Mouse (Mus musculus): ENCODE results near the gene Erv3. TPM values are rescaled to one million over a fixed set of nuclear protein-coding genes. Genes with fewer than 3 reads are reported as not detected.

The Erv3 gene
- polyA plus RNA-seq, 1 experiment from 2014 or later: not detected

- Histone ChIP-seq H3K9ac (ENCODE audit: low read depth, low read length) (no peak overlapping the region), H3K4me3 (replicated peaks; ENCODE audit: low read depth, low read length) (no peak overlapping the region), H3K4me1 (replicated peaks; ENCODE audit: insufficient read depth, low read length) (no peaks in the 10 kb centered on the region), H3K36me3 (ENCODE audit: insufficient read depth, low read length) (no peaks in the 10 kb centered on the region), H3K9me3 (replicated peaks; ENCODE audit: low read length) (no peaks in the 10 kb centered on the region), H3K27ac (no peak overlapping the region), H3K4me2 (ENCODE audit: low read length) (no peak overlapping the region), H3K27me3 (ENCODE audit: insufficient read depth, low read length) (no peaks in the 10 kb centered on the region)
- peak; percentile 73 for TF ChIP-seq CTCF (IDR thresholded peaks at IDR 0.05; ENCODE audit: low read depth)
- ATAC-seq (replicated peaks; ENCODE audit: low FRiP score, low read depth): no peak; the same call in 1 of the 2 replicates
- WGBS: 35% methylated on average over 6 of the region's 6 CpGs
- DNase-seq (ENCODE audit: low spot score): peak; percentile 84
These were observed 38.4 kb downstream of the Erv3 start for GRCm38 (mm10) chr2:131820932-131821707.

- no peaks in the 10 kb centered on the region for H3K9me3 ChIP-seq (replicated peaks; ENCODE audit: low read length)
- peak; percentile 96 for TF ChIP-seq CTCF (IDR thresholded peaks at IDR 0.05; ENCODE audit: low read depth)
- ATAC-seq (replicated peaks; ENCODE audit: low FRiP score, low read depth) (0 out of 2 replicates have a peak, but pooled peaks have one; percentile 26), DNase-seq (ENCODE audit: low spot score) (peak; percentile 82)
- no peak overlapping the region for H3K9ac ChIP-seq (ENCODE audit: low read depth, low read length)
- H3K4me2 ChIP-seq (ENCODE audit: low read length): peak overlapping the region; percentile 46
- no peaks in the 10 kb centered on the region for H3K36me3 ChIP-seq (ENCODE audit: insufficient read depth, low read length)
- no peaks in the 10 kb centered on the region for H3K4me1 ChIP-seq (replicated peaks; ENCODE audit: insufficient read depth, low read length)
- WGBS: 20% methylated on average over 14 of the region's 14 CpGs
- no peak overlapping the region for H3K4me3 ChIP-seq (replicated peaks; ENCODE audit: low read depth, low read length)
- no peak overlapping the region for H3K27ac ChIP-seq
- no peaks in the 10 kb centered on the region for H3K27me3 ChIP-seq (ENCODE audit: insufficient read depth, low read length)
These were observed 39.4 kb downstream of the Erv3 start for GRCm38 (mm10) chr2:131820088-131820675.

- no peaks in the 10 kb centered on the region for H3K36me3 ChIP-seq (ENCODE audit: insufficient read depth, low read length)
- H3K4me2 ChIP-seq (ENCODE audit: low read length): no peak overlapping the region
- no peak for DNase-seq (ENCODE audit: low spot score)
- ATAC-seq (replicated peaks; ENCODE audit: low FRiP score, low read depth): no peak
- H3K4me1 ChIP-seq (replicated peaks; ENCODE audit: insufficient read depth, low read length): no peaks in the 10 kb centered on the region
- 0 out of 2 replicates have a peak, but pooled peaks cover 5% of the 10 kb centered on the region for H3K27me3 ChIP-seq (ENCODE audit: insufficient read depth, low read length)
- no peak overlapping the region for H3K4me3 ChIP-seq (replicated peaks; ENCODE audit: low read depth, low read length)
- H3K27ac ChIP-seq: no peak overlapping the region
- H3K9me3 ChIP-seq (replicated peaks; ENCODE audit: low read length): no peaks in the 10 kb centered on the region
- 82% methylated on average over 10 of the region's 10 CpGs for whole genome bisulfite sequencing
- no peak for TF ChIP-seq CTCF (IDR thresholded peaks at IDR 0.05; ENCODE audit: low read depth)
- H3K9ac ChIP-seq (ENCODE audit: low read depth, low read length): no peak overlapping the region
These were observed 45.2 kb downstream of the Erv3 start for GRCm38 (mm10) chr2:131814327-131814726.

GRCm38 (mm10) chr2:131813437-131813836 is 46.1 kb downstream of the Erv3 start:
- Histone ChIP-seq H3K4me2 (ENCODE audit: low read length) (no peak overlapping the region), H3K9me3 (replicated peaks; ENCODE audit: low read length) (no peaks in the 10 kb centered on the region), H3K27me3 (ENCODE audit: insufficient read depth, low read length) (0 out of 2 replicates have a peak, but pooled peaks cover 5% of the 10 kb centered on the region), H3K4me3 (replicated peaks; ENCODE audit: low read depth, low read length) (no peak overlapping the region), H3K27ac (no peak overlapping the region), H3K9ac (ENCODE audit: low read depth, low read length) (no peak overlapping the region), H3K36me3 (ENCODE audit: insufficient read depth, low read length) (no peaks in the 10 kb centered on the region), H3K4me1 (replicated peaks; ENCODE audit: insufficient read depth, low read length) (no peaks in the 10 kb centered on the region)
- ATAC-seq (replicated peaks; ENCODE audit: low FRiP score, low read depth) (no peak), DNase-seq (ENCODE audit: low spot score) (no peak)
- 85% methylated on average over 1 of the region's 1 CpGs for WGBS
- no peak for TF ChIP-seq CTCF (IDR thresholded peaks at IDR 0.05; ENCODE audit: low read depth)

- DNase-seq (ENCODE audit: low spot score): peak; percentile 89
- no peak overlapping the region for H3K4me3 ChIP-seq (replicated peaks; ENCODE audit: low read depth, low read length)
- no peaks in the 10 kb centered on the region for H3K36me3 ChIP-seq (ENCODE audit: insufficient read depth, low read length)
- TF ChIP-seq CTCF (IDR thresholded peaks at IDR 0.05; ENCODE audit: low read depth): peak; percentile 91
- no peak overlapping the region for H3K4me2 ChIP-seq (ENCODE audit: low read length)
- no peak overlapping the region for H3K27ac ChIP-seq
- H3K9me3 ChIP-seq (replicated peaks; ENCODE audit: low read length): no peaks in the 10 kb centered on the region
- peak; percentile 89 for ATAC-seq (replicated peaks; ENCODE audit: low FRiP score, low read depth)
- no peak overlapping the region for H3K9ac ChIP-seq (ENCODE audit: low read depth, low read length)
- 18% methylated on average over 23 of the region's 23 CpGs for WGBS
- 0 out of 2 replicates have a peak, but pooled peaks cover 5% of the 10 kb centered on the region for H3K27me3 ChIP-seq (ENCODE audit: insufficient read depth, low read length)
- H3K4me1 ChIP-seq (replicated peaks; ENCODE audit: insufficient read depth, low read length): no peaks in the 10 kb centered on the region
These were observed 46.9 kb downstream of the Erv3 start for GRCm38 (mm10) chr2:131812480-131813137.

- H3K9me3 ChIP-seq (replicated peaks; ENCODE audit: low read length): no peaks in the 10 kb centered on the region
- H3K27me3 ChIP-seq (ENCODE audit: insufficient read depth, low read length): 0 out of 2 replicates have a peak, but pooled peaks cover 5% of the 10 kb centered on the region
- no peak for TF ChIP-seq CTCF (IDR thresholded peaks at IDR 0.05; ENCODE audit: low read depth)
- DNase-seq (ENCODE audit: low spot score) (no peak), ATAC-seq (replicated peaks; ENCODE audit: low FRiP score, low read depth) (no peak)
- no peak overlapping the region for H3K27ac ChIP-seq
- no peaks in the 10 kb centered on the region for H3K36me3 ChIP-seq (ENCODE audit: insufficient read depth, low read length)
- no peak overlapping the region for H3K4me2 ChIP-seq (ENCODE audit: low read length)
- no peak overlapping the region for H3K4me3 ChIP-seq (replicated peaks; ENCODE audit: low read depth, low read length)
- 66% methylated on average over 2 of the region's 2 CpGs for WGBS
- no peak overlapping the region for H3K9ac ChIP-seq (ENCODE audit: low read depth, low read length)
- no peaks in the 10 kb centered on the region for H3K4me1 ChIP-seq (replicated peaks; ENCODE audit: insufficient read depth, low read length)
These were observed 47.9 kb downstream of the Erv3 start for GRCm38 (mm10) chr2:131811607-131812006.
